Mouse (Mus musculus) forebrain, postnatal 0 days (tissue): ENCODE data around the gene Myo1d. TPM values are rescaled to one million over a fixed set of nuclear protein-coding genes. Genes with fewer than 3 reads are reported as not detected.

ENCODE experiments used
- ATAC-seq: fragments of 200-750 bp; cut with Nextera tagmentation; 2 replicates; pipeline ENCODE4 v1.8.0; 2017; ENCODE audit warnings: mild to moderate bottlenecking, moderate library complexity
- DNase-seq: peaks from one replicate; pipeline ENCODE4 v3.0.0-alpha.2; 2015
- H3K27ac ChIP-seq: fragments of 300-500 bp; sonication (generic); 2 replicates; pipeline ENCODE4 v1.5.1; 2014; ENCODE audit warnings: low read depth, mild to moderate bottlenecking, antibody characterized with exemption, low read length, moderate library complexity, mixed read lengths
- H3K27me3 ChIP-seq: fragments of 300-500 bp; sonication (generic); 2 replicates; pipeline ENCODE4 v1.6.1; 2014; ENCODE audit warnings: mild to moderate bottlenecking, low read length, mixed read lengths; ENCODE audit not compliant: insufficient read depth
- H3K36me3 ChIP-seq: fragments of 300-500 bp; sonication (generic); 2 replicates; pipeline ENCODE4 v1.6.1; 2014; ENCODE audit warnings: mild to moderate bottlenecking, moderate library complexity; ENCODE audit not compliant: insufficient read depth
- H3K4me1 ChIP-seq: fragments of 300-500 bp; sonication (generic); 2 replicates; pipeline ENCODE4 v1.6.1; 2014; ENCODE audit warnings: antibody characterized with exemption; ENCODE audit not compliant: insufficient read depth
- H3K4me2 ChIP-seq: fragments of 300-500 bp; sonication (generic); 2 replicates; pipeline ENCODE4 v1.6.1; 2014; ENCODE audit warnings: low read depth, mild to moderate bottlenecking, moderate library complexity
- H3K4me3 ChIP-seq: fragments of 300-500 bp; sonication (generic); 2 replicates; pipeline ENCODE4 v1.5.1; 2014; ENCODE audit warnings: low read depth, low read length, mixed read lengths
- H3K9ac ChIP-seq: fragments of 300-500 bp; sonication (generic); 2 replicates; pipeline ENCODE4 v1.6.1; 2014; ENCODE audit warnings: mild to moderate bottlenecking
- H3K9me3 ChIP-seq: fragments of 300-500 bp; sonication (generic); 2 replicates; pipeline ENCODE4 v1.6.1; 2016; ENCODE audit warnings: low read length
- CTCF ChIP-seq: sonication (generic); IDR thresholded peaks from 2 replicates; pipeline ENCODE4 v1.5.1; 2016; ENCODE audit warnings: antibody characterized with exemption, control low read depth, low read depth
- WGBS: fragments of 180-500 bp; shearing (Covaris S2); extraction: QIAGEN DNeasy Blood & Tissue Kit; methylation state at CpG from one replicate; pipeline ENCODE4 v1.1.7; 2014; 5-methylcytosine and 5-hydroxymethylcytosine counted together
- polyA plus RNA-seq: library from polyadenylated mRNA; unstranded; fragments of >200 nt; fragmentation: Nextera tagmentation; extraction: Ambion mirVana; gene quantifications from 2 replicates; pipeline ENCODE4 v1.2.1, GENCODE M21; 2015
- total RNA-seq: library from RNA; depleted of rRNA; stranded (reverse); fragments of >200 nt; gene quantifications from 2 replicates; pipeline ENCODE4 v1.2.3, GENCODE M21; 2014

The Myo1d gene
- total and polyA plus RNA-seq, 2 experiments from 2014 or later = 1.2 to 3.4 TPM

DNA sequence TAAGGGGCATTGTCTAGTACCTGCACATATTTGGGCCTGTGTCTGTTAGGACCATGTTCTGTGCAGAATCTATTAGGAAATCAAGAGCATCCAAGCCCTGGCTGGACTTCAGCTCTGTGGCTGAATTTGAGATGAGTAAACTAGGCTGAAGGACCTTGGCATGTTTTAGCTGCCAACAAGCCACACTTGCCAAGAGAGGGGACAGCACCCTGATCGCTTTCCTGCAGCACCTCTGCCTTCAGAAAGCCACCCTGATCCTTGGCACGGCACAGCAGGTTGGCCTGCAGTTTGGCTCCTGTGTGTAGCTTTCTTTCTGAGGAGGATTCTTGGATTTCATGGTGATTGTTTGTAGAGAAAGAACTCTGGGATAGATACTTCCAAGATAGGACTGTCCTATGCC is 1.7 kb upstream of the Myo1d start:
- no peak for DNase-seq
- WGBS = 84% methylated on average over 2 of the region's 2 CpGs
- no peaks in the 10 kb centered on the region for H3K27me3 ChIP-seq
- no peak overlapping the region for H3K4me2 ChIP-seq
- H3K9ac ChIP-seq = no peak overlapping the region
- no peaks in the 10 kb centered on the region for H3K36me3 ChIP-seq
- H3K27ac ChIP-seq = no peak overlapping the region
- no peaks in the 10 kb centered on the region; the same call in 1 of the 2 replicates for H3K4me1 ChIP-seq
- H3K9me3 ChIP-seq = no peaks in the 10 kb centered on the region
- no peak for ATAC-seq
- no peak overlapping the region for H3K4me3 ChIP-seq
- no peak for TF ChIP-seq CTCF

GRCm38 (mm10) chr11:80778916-80779526 is 804 bp downstream of the Myo1d start:
- H3K27me3 ChIP-seq = no peaks in the 10 kb centered on the region
- ATAC-seq (no peak), DNase-seq (no peak)
- no peaks in the 10 kb centered on the region for H3K36me3 ChIP-seq
- no peak for TF ChIP-seq CTCF
- H3K9ac ChIP-seq = peak overlapping the region; percentile 57
- no peaks in the 10 kb centered on the region for H3K9me3 ChIP-seq
- peak overlapping the region; percentile 76 for H3K4me3 ChIP-seq
- H3K4me2 ChIP-seq = peak overlapping the region; percentile 74
- no peak overlapping the region for H3K27ac ChIP-seq
- no peaks in the 10 kb centered on the region; the same call in 1 of the 2 replicates for H3K4me1 ChIP-seq
- WGBS = 2% methylated on average over 18 of the region's 18 CpGs

DNA sequence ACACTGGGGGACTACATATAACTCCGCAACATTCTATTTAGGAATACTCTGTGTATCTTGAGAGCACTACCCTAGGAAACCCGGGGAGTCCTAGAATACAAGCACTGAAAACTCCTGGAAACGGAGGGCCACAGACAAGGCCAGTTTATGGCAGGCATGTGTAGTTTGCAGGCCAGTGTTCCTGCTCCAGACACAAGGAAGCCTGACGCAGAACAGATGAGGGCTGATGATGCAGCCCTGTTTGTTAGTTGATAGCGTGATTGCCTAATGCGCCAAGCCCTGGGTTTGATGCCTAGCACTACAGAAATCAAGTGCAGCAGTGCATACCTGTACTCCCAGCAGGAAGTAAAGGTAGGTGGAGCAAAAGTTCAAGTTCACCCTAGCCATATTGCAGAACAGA is 1.7 kb downstream of the Myo1d start:
- 74% methylated on average over 6 of the region's 6 CpGs for WGBS
- Histone ChIP-seq H3K27ac (no peak overlapping the region), H3K9ac (no peak overlapping the region), H3K4me2 (no peak overlapping the region), H3K4me1 (no peaks in the 10 kb centered on the region; the same call in 1 of the 2 replicates), H3K4me3 (no peak overlapping the region), H3K27me3 (no peaks in the 10 kb centered on the region), H3K36me3 (no peaks in the 10 kb centered on the region), H3K9me3 (no peaks in the 10 kb centered on the region)
- no peak for DNase-seq
- no peak for ATAC-seq
- no peak for TF ChIP-seq CTCF

- TF ChIP-seq CTCF = peak; percentile 35
- DNase-seq (no peak), ATAC-seq (no peak)
- no peak overlapping the region for H3K4me2 ChIP-seq
- H3K4me3 ChIP-seq = no peak overlapping the region
- no peaks in the 10 kb centered on the region; the same call in 1 of the 2 replicates for H3K4me1 ChIP-seq
- no peaks in the 10 kb centered on the region for H3K27me3 ChIP-seq
- no peaks in the 10 kb centered on the region for H3K36me3 ChIP-seq
- no peak overlapping the region for H3K9ac ChIP-seq
- WGBS = 86% methylated on average over 2 of the region's 2 CpGs
- no peak overlapping the region for H3K27ac ChIP-seq
- H3K9me3 ChIP-seq = no peaks in the 10 kb centered on the region
Observed at GRCm38 (mm10) chr11:80777708-80778107, 2.1 kb downstream of the Myo1d start.

- WGBS = 71% methylated on average over 3 of the region's 3 CpGs
- H3K9me3 ChIP-seq = no peaks in the 10 kb centered on the region
- H3K27me3 ChIP-seq = no peaks in the 10 kb centered on the region
- H3K4me2 ChIP-seq = no peak overlapping the region
- no peak for TF ChIP-seq CTCF
- no peaks in the 10 kb centered on the region for H3K36me3 ChIP-seq
- H3K9ac ChIP-seq = no peak overlapping the region
- no peaks in the 10 kb centered on the region; the same call in 1 of the 2 replicates for H3K4me1 ChIP-seq
- H3K27ac ChIP-seq = no peak overlapping the region
- H3K4me3 ChIP-seq = no peak overlapping the region
- ATAC-seq (no peak), DNase-seq (no peak)
Observed at GRCm38 (mm10) chr11:80775535-80775934, 4.3 kb downstream of the Myo1d start.

GRCm38 (mm10) chr11:80772595-80773210 is 7.1 kb downstream of the Myo1d start:
- TF ChIP-seq CTCF = no peak

GRCm38 (mm10) chr11:80771596-80772250 is 8.1 kb downstream of the Myo1d start:
- Histone ChIP-seq H3K27ac (no peak overlapping the region), H3K4me1 (no peaks in the 10 kb centered on the region), H3K27me3 (no peaks in the 10 kb centered on the region), H3K9ac (no peak overlapping the region), H3K4me3 (no peak overlapping the region), H3K36me3 (no peaks in the 10 kb centered on the region), H3K9me3 (no peaks in the 10 kb centered on the region), H3K4me2 (no peak overlapping the region)
- DNase-seq (no peak), ATAC-seq (no peak)
- TF ChIP-seq CTCF = no peak
- 79% methylated on average over 5 of the region's 5 CpGs for WGBS

More at GRCm38 (mm10) chr11:80772595-80773210, 7.1 kb downstream of the Myo1d start:
- WGBS = 86% methylated on average over 6 of the region's 6 CpGs
- Histone ChIP-seq H3K4me3 (no peak overlapping the region), H3K27ac (no peak overlapping the region), H3K9me3 (no peaks in the 10 kb centered on the region), H3K27me3 (no peaks in the 10 kb centered on the region), H3K36me3 (no peaks in the 10 kb centered on the region), H3K4me2 (no peak overlapping the region), H3K4me1 (no peaks in the 10 kb centered on the region), H3K9ac (no peak overlapping the region)
- ATAC-seq = no peak
- no peak for DNase-seq
